Mouse (Mus musculus): ENCODE data around the gene Btbd3.

- TF ChIP-seq TAL1 (IDR thresholded peaks at IDR 0.05; ENCODE audit: low read length), result no peak
- no peak for TF ChIP-seq GATA1 (IDR thresholded peaks at IDR 0.05; ENCODE audit: low read length)
Measured at GRCm38 (mm10) chr2:138290154-138290553, 33.8 kb downstream of the Btbd3 start.

All from erythroblast, embryonic 14.5 days (primary cell).